Mouse (Mus musculus) cerebellum, adult 2 months (tissue): ENCODE results near the gene Rhov. TPM values are rescaled to one million over a fixed set of nuclear protein-coding genes. Genes with fewer than 3 reads are reported as not detected.

Experiments
- DNase-seq, 2 experiments: peaks; one replicate each; pipeline ENCODE4 v3.0.0; 2021
- H3K27ac ChIP-seq: fragments of 200-500 bp; 2 replicates; pipeline ENCODE4 v1.5.1; 2012; ENCODE audit warnings: low read length, control low read depth, inconsistent platforms; ENCODE audit not compliant: insufficient read depth
- H3K27me3 ChIP-seq: fragments of 200-500 bp; 2 replicates; pipeline ENCODE4 v1.6.1; 2012; ENCODE audit warnings: inconsistent platforms, mild to moderate bottlenecking, low read length, moderate library complexity; ENCODE audit not compliant: control insufficient read depth, insufficient read depth
- H3K4me1 ChIP-seq: fragments of 200-500 bp; 2 replicates; pipeline ENCODE4 v1.6.1; 2011; ENCODE audit warnings: low read length; ENCODE audit not compliant: control insufficient read depth, insufficient read depth
- H3K4me3 ChIP-seq: fragments of 200-500 bp; replicated peaks from 2 replicates; pipeline ENCODE3; 2011; ENCODE audit warnings: mild to moderate bottlenecking, low read depth, low read length, control low read depth; ENCODE audit not compliant: insufficient read depth
- CTCF ChIP-seq: fragments of 200-500 bp; IDR thresholded peaks from 2 replicates; pipeline ENCODE4 v1.5.1; 2011; ENCODE audit warnings: low read depth, mild to moderate bottlenecking, control low read depth, low read length, moderate library complexity, borderline replicate concordance; ENCODE audit not compliant: insufficient read depth
- POLR2A ChIP-seq: fragments of 200-500 bp; IDR thresholded peaks from 2 replicates; pipeline ENCODE4 v1.6.1; 2011; ENCODE audit warnings: low read length, control low read depth, borderline replicate concordance; ENCODE audit not compliant: insufficient read depth
- WGBS: fragments of 180-500 bp; shearing (Covaris S2); methylation state at CpG from one replicate; pipeline ENCODE4 v1.1.7; 2018; 5-methylcytosine and 5-hydroxymethylcytosine counted together
- polyA plus RNA-seq: library from polyadenylated mRNA; depleted of rRNA; stranded (reverse); fragments of >200 nt; gene quantifications from 2 replicates; pipeline ENCODE4 v1.2.3, GENCODE M21; 2012

The Rhov gene
- polyA plus RNA-seq, 1 experiment, result 10.4 TPM

- TF ChIP-seq POLR2A, result no peak
- no peak for TF ChIP-seq CTCF
- H3K27me3 ChIP-seq, result no peaks in the 10 kb centered on the region
- 84% methylated on average over 5 of the region's 5 CpGs for WGBS
- peak overlapping the region; percentile 55 for H3K27ac ChIP-seq
- peaks cover 8% of the 10 kb centered on the region; the same call in 1 of the 2 replicates for H3K4me1 ChIP-seq
- H3K4me3 ChIP-seq, result no peak overlapping the region
- DNase-seq, result no peak
These were observed 16.3 kb upstream of the Rhov start for GRCm38 (mm10) chr2:119287372-119287771.

GRCm38 (mm10) chr2:119281899-119282565 lies 11.0 kb upstream of the Rhov start:
- Histone ChIP-seq H3K4me3 (no peak overlapping the region), H3K27ac (no peak overlapping the region), H3K27me3 (no peaks in the 10 kb centered on the region), H3K4me1 (no peaks in the 10 kb centered on the region)
- no peak for DNase-seq
- 71% methylated on average over 7 of the region's 7 CpGs for WGBS
- TF ChIP-seq POLR2A (no peak), CTCF (no peak)

GRCm38 (mm10) chr2:119277810-119278209 lies 6.7 kb upstream of the Rhov start:
- DNase-seq, result no peak
- 81% methylated on average over 23 of the region's 23 CpGs for WGBS
- Histone ChIP-seq H3K4me3 (no peak overlapping the region), H3K4me1 (no peaks in the 10 kb centered on the region), H3K27me3 (no peaks in the 10 kb centered on the region), H3K27ac (no peak overlapping the region)
- TF ChIP-seq POLR2A (no peak), CTCF (no peak)

- Histone ChIP-seq H3K27me3 (no peaks in the 10 kb centered on the region), H3K27ac (no peak overlapping the region), H3K4me1 (no peaks in the 10 kb centered on the region), H3K4me3 (no peak overlapping the region)
- WGBS, result 80% methylated on average over 7 of the region's 7 CpGs
- no peak for TF ChIP-seq POLR2A
- no peak for TF ChIP-seq CTCF
- DNase-seq, result no peak
These were observed 5.9 kb upstream of the Rhov start for GRCm38 (mm10) chr2:119276926-119277325.

- DNase-seq, result no peak
- 81% methylated on average over 1 of the region's 1 CpGs for WGBS
- H3K4me1 ChIP-seq, result no peaks in the 10 kb centered on the region; the same call in 1 of the 2 replicates
- H3K4me3 ChIP-seq, result no peak overlapping the region
- H3K27ac ChIP-seq, result no peak overlapping the region
- TF ChIP-seq POLR2A (no peak), CTCF (no peak)
- no peaks in the 10 kb centered on the region for H3K27me3 ChIP-seq
These were observed 3.1 kb upstream of the Rhov start for GRCm38 (mm10) chr2:119274126-119274525.

GRCm38 (mm10) chr2:119270286-119270642 lies 808 bp downstream of the Rhov start:
- 60% methylated on average over 9 of the region's 9 CpGs for WGBS
- H3K27ac ChIP-seq, result no peak overlapping the region
- TF ChIP-seq CTCF (no peak), POLR2A (no peak)
- no peaks in the 10 kb centered on the region for H3K27me3 ChIP-seq
- H3K4me1 ChIP-seq, result no peaks in the 10 kb centered on the region; the same call in 1 of the 2 replicates
- DNase-seq, result no peak
- peak overlapping the region; percentile 77 for H3K4me3 ChIP-seq

GRCm38 (mm10) chr2:119263813-119264212 lies 7.3 kb downstream of the Rhov start:
- TF ChIP-seq POLR2A (no peak), CTCF (no peak)
- H3K4me3 ChIP-seq, result no peak overlapping the region
- no peak for DNase-seq
- WGBS, result 81% methylated on average over 5 of the region's 5 CpGs
- no peaks in the 10 kb centered on the region for H3K27me3 ChIP-seq
- 0 out of 2 replicates have a peak, but pooled peaks cover 4% of the 10 kb centered on the region for H3K4me1 ChIP-seq
- no peak overlapping the region for H3K27ac ChIP-seq

- no peaks in the 10 kb centered on the region for H3K27me3 ChIP-seq
- WGBS, result 14% methylated on average over 8 of the region's 8 CpGs
- no peak overlapping the region for H3K4me3 ChIP-seq
- H3K27ac ChIP-seq, result no peak overlapping the region
- TF ChIP-seq CTCF (no peak), POLR2A (no peak)
- peak in 1 of 2 experiments; percentile 33 for DNase-seq
- H3K4me1 ChIP-seq, result 0 out of 2 replicates have a peak, but pooled peaks cover 4% of the 10 kb centered on the region
These were observed 8.1 kb downstream of the Rhov start for GRCm38 (mm10) chr2:119262978-119263377.

GRCm38 (mm10) chr2:119261326-119261725 lies 9.7 kb downstream of the Rhov start:
- Histone ChIP-seq H3K4me3 (no peak overlapping the region), H3K4me1 (0 out of 2 replicates have a peak, but pooled peaks cover 4% of the 10 kb centered on the region), H3K27ac (no peak overlapping the region), H3K27me3 (no peaks in the 10 kb centered on the region)
- TF ChIP-seq POLR2A, result no peak
- TF ChIP-seq CTCF, result no peak
- WGBS, result 5% methylated on average over 2 of the region's 2 CpGs
- DNase-seq, result no peak
